Mouse (Mus musculus) left cerebral cortex, adult 9 months (tissue): ENCODE results near the gene Trim72.

Source experiments
- DNase-seq, 2 experiments: peaks; one replicate each; pipeline ENCODE4 v3.0.0; 2022; ENCODE audit warnings: low spot score in 2 of 2

Trim72 gene

GRCm38 (mm10) chr7:128053061-128053460, 49.3 kb downstream of the Trim72 start:
- no peak for DNase-seq

- DNase-seq, result no peak
These were observed 53.2 kb downstream of the Trim72 start for GRCm38 (mm10) chr7:128056917-128057444.

GRCm38 (mm10) chr7:128057860-128058259, 54.1 kb downstream of the Trim72 start:
- DNase-seq, result no peak

- DNase-seq, result no peak
These were observed 54.8 kb downstream of the Trim72 start for GRCm38 (mm10) chr7:128058576-128058975.

- no peak for DNase-seq
These were observed 55.3 kb downstream of the Trim72 start for GRCm38 (mm10) chr7:128059091-128059490.
